Mouse (Mus musculus) stomach, postnatal 0 days (tissue): ENCODE results near the gene Otud7a. TPM values are rescaled to one million over a fixed set of nuclear protein-coding genes. Genes with fewer than 3 reads are reported as not detected.

Source experiments
- ATAC-seq: fragments of 200-750 bp; cut with Nextera tagmentation; 2 replicates; pipeline ENCODE4 v1.8.0; 2017; ENCODE audit not compliant: low FRiP score, low TSS enrichment
- DNase-seq: peaks from one replicate; pipeline ENCODE4 v3.0.0-alpha.2; 2016; ENCODE audit warnings: low spot score
- H3K27ac ChIP-seq: fragments of 300-500 bp; sonication (generic); replicated peaks from 2 replicates; pipeline ENCODE4 v1.5.1; 2014; ENCODE audit warnings: mild to moderate bottlenecking, control low read depth
- H3K27me3 ChIP-seq: fragments of 300-500 bp; sonication (generic); 2 replicates; pipeline ENCODE4 v1.6.1; 2014; ENCODE audit warnings: low read length; ENCODE audit not compliant: control insufficient read depth, insufficient read depth
- H3K36me3 ChIP-seq: fragments of 300-500 bp; sonication (generic); 2 replicates; pipeline ENCODE4 v1.6.1; 2014; ENCODE audit warnings: low read length, mixed read lengths; ENCODE audit not compliant: control insufficient read depth, insufficient read depth
- H3K4me1 ChIP-seq: fragments of 300-500 bp; sonication (generic); replicated peaks from 2 replicates; pipeline ENCODE4 v1.6.1; 2014; ENCODE audit warnings: antibody characterized with exemption; ENCODE audit not compliant: control insufficient read depth, insufficient read depth
- H3K4me2 ChIP-seq: fragments of 300-500 bp; sonication (generic); replicated peaks from 2 replicates; pipeline ENCODE4 v1.6.1; 2014; ENCODE audit warnings: low read depth, mild to moderate bottlenecking, control low read depth, moderate library complexity
- H3K4me3 ChIP-seq: fragments of 300-500 bp; sonication (generic); 2 replicates; pipeline ENCODE4 v1.5.1; 2014; ENCODE audit warnings: low read depth, low read length, control low read depth
- H3K9ac ChIP-seq: fragments of 300-500 bp; sonication (generic); 2 replicates; pipeline ENCODE4 v1.6.1; 2014; ENCODE audit warnings: mild to moderate bottlenecking, low read length, control low read depth, mixed read lengths
- H3K9me3 ChIP-seq: fragments of 300-500 bp; sonication (generic); 2 replicates; pipeline ENCODE4 v1.6.1; 2016; ENCODE audit warnings: low read length; ENCODE audit not compliant: control insufficient read depth
- CTCF ChIP-seq: IDR thresholded peaks from 2 replicates; pipeline ENCODE4 v1.5.1; 2016; ENCODE audit warnings: antibody characterized with exemption, low read depth, mild to moderate bottlenecking, moderate library complexity
- EP300 ChIP-seq: optimal IDR thresholded peaks from 2 replicates; pipeline ENCODE3; 2016; ENCODE audit warnings: antibody characterized with exemption
- WGBS: fragments of 180-500 bp; shearing (Covaris S2); extraction: QIAGEN DNeasy Blood & Tissue Kit; methylation state at CpG from one replicate; pipeline ENCODE4 v1.1.7; 2014; 5-methylcytosine and 5-hydroxymethylcytosine counted together
- polyA plus RNA-seq: library from polyadenylated mRNA; unstranded; fragments of >200 nt; fragmentation: Nextera tagmentation; extraction: Ambion mirVana; gene quantifications from 2 replicates; pipeline ENCODE4 v1.2.1, GENCODE M21; 2015

Otud7a gene
- polyA plus RNA-seq, 1 experiment from 2014 or later = 0.13 TPM

DNA sequence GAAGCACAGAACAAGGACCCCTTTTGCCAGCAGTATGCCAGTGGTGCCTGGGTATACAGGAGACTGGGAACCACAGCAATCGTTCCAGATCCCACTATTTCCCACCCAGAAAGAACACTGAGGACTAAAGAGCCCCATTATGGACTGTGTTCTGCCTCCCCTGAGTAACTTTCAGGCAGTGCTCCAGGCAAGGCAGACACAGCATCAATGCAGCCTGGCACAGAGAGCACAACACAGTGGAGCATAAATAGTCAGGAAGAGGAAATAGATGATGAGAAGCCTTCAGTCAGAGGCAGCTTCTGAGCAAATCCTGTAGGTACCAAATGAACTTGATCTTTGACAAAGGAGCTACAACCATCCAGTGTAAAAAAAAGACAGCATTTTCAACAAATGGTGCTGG is 115.1 kb downstream of the Otud7a start:
- TF ChIP-seq EP300 = no peak
- no peak for TF ChIP-seq CTCF
- H3K9me3 ChIP-seq = no peaks in the 10 kb centered on the region
- ATAC-seq (no peak), DNase-seq (no peak)
- no peak overlapping the region for H3K4me3 ChIP-seq
- 81% methylated on average over 1 of the region's 1 CpGs for WGBS
- H3K4me2 ChIP-seq = no peak overlapping the region
- H3K36me3 ChIP-seq = no peaks in the 10 kb centered on the region
- no peaks in the 10 kb centered on the region for H3K27me3 ChIP-seq
- H3K4me1 ChIP-seq = no peaks in the 10 kb centered on the region
- no peak overlapping the region for H3K27ac ChIP-seq
- no peak overlapping the region for H3K9ac ChIP-seq

DNA sequence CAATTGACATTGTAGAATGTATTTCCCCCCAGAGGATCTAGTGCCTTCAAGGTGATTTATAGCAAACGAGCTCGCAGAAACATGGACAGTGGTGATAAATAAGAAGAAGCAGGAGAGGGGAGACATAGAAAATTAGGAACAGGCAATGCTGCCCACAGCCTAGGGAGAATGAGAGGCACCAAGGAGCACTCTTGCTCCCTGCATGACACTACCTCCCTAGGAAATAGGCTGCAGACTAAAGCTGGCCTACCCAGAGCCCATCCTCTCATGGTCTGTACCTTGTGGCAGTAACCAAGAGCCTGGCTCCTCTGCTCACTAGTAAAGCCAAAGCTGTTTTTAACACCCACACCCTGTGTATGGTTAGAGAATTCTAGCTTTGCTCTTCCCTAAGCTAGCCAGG is 138.8 kb downstream of the Otud7a start:
- Histone ChIP-seq H3K27ac (no peak overlapping the region), H3K4me3 (no peak overlapping the region), H3K4me1 (no peaks in the 10 kb centered on the region), H3K4me2 (no peak overlapping the region), H3K36me3 (no peaks in the 10 kb centered on the region), H3K27me3 (no peaks in the 10 kb centered on the region), H3K9ac (no peak overlapping the region), H3K9me3 (no peaks in the 10 kb centered on the region)
- ATAC-seq (no peak), DNase-seq (no peak)
- no peak for TF ChIP-seq CTCF
- no peak for TF ChIP-seq EP300
- WGBS = 63% methylated on average over 2 of the region's 2 CpGs

DNA sequence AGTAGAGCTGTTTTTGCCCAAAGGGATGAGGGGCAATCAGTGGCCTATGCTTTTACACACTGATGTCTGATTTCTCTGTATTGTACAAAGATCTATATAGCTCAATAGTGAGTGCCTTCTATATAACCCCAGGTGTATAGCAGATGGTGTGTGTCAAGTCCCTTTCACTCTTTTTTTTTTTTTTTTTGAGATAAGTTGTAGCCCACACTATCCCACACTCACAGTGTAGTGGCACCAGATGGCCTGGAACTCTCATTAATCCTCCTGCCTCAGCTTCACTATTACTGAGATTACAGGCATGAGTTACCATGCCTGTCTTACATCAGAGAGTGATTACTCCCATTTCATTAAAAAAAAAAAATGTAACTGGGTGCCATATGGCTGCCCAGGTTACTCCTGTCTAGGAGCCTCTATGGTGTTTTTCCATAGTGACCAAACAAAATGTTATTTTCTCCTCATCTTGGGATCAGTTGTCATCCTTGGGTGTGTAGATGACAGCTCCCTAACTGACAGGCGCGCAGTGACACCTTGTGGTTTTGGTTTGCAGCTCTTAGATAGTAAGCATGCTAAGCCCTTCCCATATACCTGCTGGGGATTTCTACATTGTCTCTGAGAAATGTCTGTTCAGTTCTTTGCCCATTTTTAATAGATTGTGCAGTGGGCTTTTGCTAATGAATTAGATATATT is 141.8 kb downstream of the Otud7a start:
- Histone ChIP-seq H3K36me3 (no peaks in the 10 kb centered on the region), H3K4me3 (no peak overlapping the region), H3K4me1 (no peaks in the 10 kb centered on the region), H3K9me3 (no peaks in the 10 kb centered on the region), H3K9ac (no peak overlapping the region), H3K27ac (no peak overlapping the region), H3K4me2 (no peak overlapping the region), H3K27me3 (no peaks in the 10 kb centered on the region)
- ATAC-seq (no peak), DNase-seq (no peak)
- TF ChIP-seq CTCF (no peak), EP300 (no peak)
- 66% methylated on average over 2 of the region's 2 CpGs for WGBS

DNA sequence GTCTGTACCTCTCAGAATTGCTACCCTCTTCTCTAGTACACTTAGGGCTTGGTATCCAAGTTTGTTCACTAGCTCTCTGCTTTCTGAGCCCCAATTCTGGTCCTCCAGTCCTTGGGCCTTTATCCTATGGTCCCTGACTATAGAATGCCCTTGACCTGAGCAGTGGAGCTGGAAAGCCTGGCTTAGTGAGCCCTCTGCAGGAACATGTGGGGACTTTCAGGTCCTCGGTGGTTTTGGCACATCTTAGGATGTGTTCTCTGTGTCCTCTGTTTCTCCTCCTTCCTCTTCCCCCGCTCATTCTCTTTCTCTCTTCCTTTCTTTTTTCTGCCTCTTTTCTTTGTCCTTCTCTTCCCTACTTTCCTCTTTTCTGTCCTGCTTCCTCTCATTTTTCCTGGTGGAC is 145.8 kb downstream of the Otud7a start:
- WGBS = 47% methylated on average over 2 of the region's 2 CpGs
- DNase-seq = no peak
- TF ChIP-seq CTCF (0 out of 2 replicates have a peak, but pooled peaks have one; percentile 6), EP300 (no peak)
- Histone ChIP-seq H3K4me2 (no peak overlapping the region), H3K9ac (no peak overlapping the region), H3K27me3 (no peaks in the 10 kb centered on the region), H3K36me3 (no peaks in the 10 kb centered on the region), H3K4me1 (no peaks in the 10 kb centered on the region), H3K4me3 (no peak overlapping the region), H3K9me3 (no peaks in the 10 kb centered on the region), H3K27ac (no peak overlapping the region)
- ATAC-seq = no peak

DNA sequence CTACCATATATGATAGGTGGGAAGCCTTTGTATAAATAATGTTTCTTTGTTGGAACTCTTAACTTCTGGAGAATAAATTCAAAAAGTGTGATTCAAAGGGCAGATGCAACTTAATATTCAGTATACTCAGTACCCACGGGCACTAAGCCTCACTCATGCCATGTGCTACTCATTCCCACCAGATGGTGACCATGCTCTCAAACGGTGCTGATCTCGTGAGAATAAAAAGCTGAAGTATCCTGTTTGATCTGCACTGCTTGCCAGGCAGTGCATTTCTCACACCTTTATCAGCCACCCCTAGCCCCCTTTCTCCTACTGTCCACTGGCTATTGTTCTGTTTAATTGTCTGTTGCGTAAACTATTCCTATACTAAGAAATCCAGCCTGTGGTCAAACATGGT is 146.8 kb downstream of the Otud7a start:
- no peak overlapping the region for H3K9ac ChIP-seq
- no peaks in the 10 kb centered on the region for H3K27me3 ChIP-seq
- H3K4me2 ChIP-seq = no peak overlapping the region
- no peak for DNase-seq
- no peak for ATAC-seq
- no peak overlapping the region for H3K4me3 ChIP-seq
- H3K36me3 ChIP-seq = no peaks in the 10 kb centered on the region
- H3K4me1 ChIP-seq = no peaks in the 10 kb centered on the region
- H3K9me3 ChIP-seq = no peaks in the 10 kb centered on the region
- TF ChIP-seq CTCF = no peak
- TF ChIP-seq EP300 = no peak
- 72% methylated on average over 4 of the region's 4 CpGs for WGBS
- no peak overlapping the region for H3K27ac ChIP-seq

DNA sequence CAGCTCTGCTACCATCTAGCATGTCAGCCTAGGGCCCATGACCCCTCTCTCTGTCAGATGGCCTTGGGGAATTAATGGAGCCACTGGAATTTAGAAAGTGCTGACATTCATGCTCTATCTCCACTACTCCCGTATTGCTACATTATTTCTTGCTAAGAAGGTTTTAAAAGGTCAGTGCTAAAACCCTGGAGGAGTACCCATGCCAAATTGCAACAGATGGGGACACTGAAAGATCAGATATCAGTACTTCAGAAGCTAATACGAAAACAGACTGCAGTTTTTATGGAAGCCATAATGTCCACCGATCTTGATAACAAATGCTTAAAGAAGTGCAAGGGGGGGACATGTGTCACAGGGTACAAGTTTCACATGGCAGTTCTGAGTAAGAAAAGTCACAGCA is 147.5 kb downstream of the Otud7a start:
- DNase-seq (no peak), ATAC-seq (no peak)
- Histone ChIP-seq H3K27me3 (no peaks in the 10 kb centered on the region), H3K9me3 (no peaks in the 10 kb centered on the region), H3K9ac (no peak overlapping the region), H3K36me3 (no peaks in the 10 kb centered on the region), H3K4me1 (no peaks in the 10 kb centered on the region), H3K27ac (no peak overlapping the region), H3K4me2 (no peak overlapping the region), H3K4me3 (no peak overlapping the region)
- WGBS = 56% methylated on average over 3 of the region's 3 CpGs
- TF ChIP-seq EP300 = no peak
- no peak for TF ChIP-seq CTCF
